Mouse (Mus musculus) midbrain, embryonic 11.5 days (tissue): ENCODE measurements at regions not wholly inside any gene's neighbourhood (a gene's known extent, or its start where the extent isn't known, plus 50 kb on each side); places are given as distances from the start of the nearest gene placed in this dataset. TPM values are rescaled to one million over a fixed set of nuclear protein-coding genes. Genes with fewer than 3 reads are reported as not detected.

Experiments used
- ATAC-seq: fragments of 200-750 bp; cut with Nextera tagmentation; 2 replicates; pipeline ENCODE4 v1.8.0; 2017; ENCODE audit warnings: moderate TSS enrichment, moderate library complexity; ENCODE audit not compliant: low FRiP score
- DNase-seq: peaks from one replicate; pipeline ENCODE4 v3.0.0; 2015; ENCODE audit warnings: low spot score; ENCODE audit errors: missing footprints
- H3K27ac ChIP-seq: fragments of 300-500 bp; sonication (generic); 2 replicates; pipeline ENCODE4 v1.5.1; 2014; ENCODE audit warnings: low read depth, low read length
- H3K27me3 ChIP-seq: fragments of 300-500 bp; sonication (generic); 2 replicates; pipeline ENCODE4 v1.6.1; 2014; ENCODE audit warnings: mild to moderate bottlenecking, low read length, moderate library complexity, mixed read lengths; ENCODE audit not compliant: control insufficient read depth, insufficient read depth
- H3K36me3 ChIP-seq: fragments of 300-500 bp; sonication (generic); 2 replicates; pipeline ENCODE4 v1.6.1; 2014; ENCODE audit warnings: mild to moderate bottlenecking, low read length, moderate library complexity, mixed read lengths; ENCODE audit not compliant: control insufficient read depth, insufficient read depth
- H3K4me1 ChIP-seq: fragments of 300-500 bp; sonication (generic); 2 replicates; pipeline ENCODE4 v1.6.1; 2014; ENCODE audit warnings: low read length; ENCODE audit not compliant: control insufficient read depth, insufficient read depth
- H3K4me2 ChIP-seq: fragments of 300-500 bp; sonication (generic); 2 replicates; pipeline ENCODE4 v1.6.1; 2014; ENCODE audit warnings: mild to moderate bottlenecking, moderate library complexity
- H3K4me3 ChIP-seq: fragments of 300-500 bp; sonication (generic); 2 replicates; pipeline ENCODE4 v1.5.1; 2014; ENCODE audit warnings: low read depth, low read length
- H3K9ac ChIP-seq: fragments of 300-500 bp; sonication (generic); 2 replicates; pipeline ENCODE4 v1.6.1; 2014; ENCODE audit warnings: low read length
- H3K9me3 ChIP-seq: fragments of 300-500 bp; sonication (generic); 2 replicates; pipeline ENCODE4 v1.6.1; 2016; ENCODE audit warnings: low read length; ENCODE audit not compliant: control insufficient read depth
- WGBS: fragments of 180-500 bp; shearing (Covaris S2); extraction: QIAGEN DNeasy Blood & Tissue Kit; methylation state at CpG from one replicate; pipeline ENCODE4 v1.1.7; 2014; 5-methylcytosine and 5-hydroxymethylcytosine counted together
- microRNA-seq: library from miRNA; unstranded; fragments of <30 nt; microRNA quantifications from one replicate; pipeline ENCODE4, GENCODE M21; 2017

GRCm38 (mm10) chr7:35886051-35886450 is 83.2 kb upstream of the Zfp507 start:
- no peak overlapping the region for H3K4me2 ChIP-seq
- H3K4me1 ChIP-seq, result no peaks in the 10 kb centered on the region
- H3K9ac ChIP-seq, result no peak overlapping the region
- no peak overlapping the region for H3K27ac ChIP-seq
- no peaks in the 10 kb centered on the region for H3K27me3 ChIP-seq
- 91% methylated on average over 11 of the region's 11 CpGs for WGBS
- no peak overlapping the region for H3K4me3 ChIP-seq
- ATAC-seq, result no peak
- no peak for DNase-seq
- H3K36me3 ChIP-seq, result no peaks in the 10 kb centered on the region
- no peaks in the 10 kb centered on the region for H3K9me3 ChIP-seq

DNA sequence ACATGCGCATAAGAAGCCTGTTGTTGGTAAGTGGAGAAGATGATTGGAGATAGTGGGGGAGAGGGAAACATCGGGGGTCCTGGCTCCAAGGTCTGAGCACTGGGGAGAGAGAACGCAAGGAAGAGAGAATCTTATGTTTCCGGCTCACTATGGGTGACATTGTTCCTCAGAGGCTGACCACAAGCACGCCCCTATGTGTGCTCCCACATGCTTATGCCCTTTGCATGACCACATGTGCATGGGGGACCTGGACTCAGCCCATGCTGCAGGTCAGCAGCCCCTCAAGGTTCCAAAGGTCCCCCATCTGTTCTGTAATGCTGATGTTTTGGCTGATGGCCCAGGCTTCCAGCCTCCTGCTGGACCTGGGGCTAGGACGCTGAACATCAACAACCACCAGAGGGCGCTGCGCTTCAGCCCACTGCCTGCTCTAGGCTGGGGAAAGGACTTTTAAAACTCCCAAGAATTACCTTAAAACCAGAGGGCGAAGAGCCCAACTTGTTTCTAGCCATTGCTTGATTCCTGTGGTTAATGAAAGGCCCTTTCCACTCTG is 77.0 kb upstream of the Zfp507 start:
- Histone ChIP-seq H3K36me3 (no peaks in the 10 kb centered on the region), H3K4me2 (no peak overlapping the region), H3K9me3 (no peaks in the 10 kb centered on the region), H3K27me3 (no peaks in the 10 kb centered on the region), H3K9ac (no peak overlapping the region), H3K4me1 (peaks cover 2% of the 10 kb centered on the region; the same call in 1 of the 2 replicates), H3K27ac (no peak overlapping the region), H3K4me3 (no peak overlapping the region)
- ATAC-seq, result 0 out of 2 replicates have a peak, but pooled peaks have one; percentile 65
- DNase-seq, result peak; percentile 95
- 53% methylated on average over 9 of the region's 9 CpGs for WGBS

DNA sequence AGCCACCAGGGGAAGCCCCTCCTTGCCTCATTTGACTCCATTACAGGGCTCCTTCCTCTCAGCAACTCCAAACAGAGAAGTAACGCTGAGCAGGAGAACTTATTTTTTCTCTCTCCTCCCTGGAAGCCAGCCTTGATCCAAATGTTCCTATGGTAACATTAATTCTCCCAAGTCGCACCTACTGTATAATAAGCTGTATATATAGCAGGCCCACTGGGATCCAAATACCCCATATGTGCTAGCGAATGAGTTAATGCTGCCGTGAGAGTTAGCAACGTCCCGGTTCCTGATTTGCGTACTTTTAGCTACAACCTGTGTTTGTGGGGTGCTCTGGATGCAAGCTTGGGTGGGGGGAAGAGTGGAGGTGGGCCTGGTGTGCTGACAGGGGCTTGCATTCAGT is 75.4 kb upstream of the Zfp507 start:
- Histone ChIP-seq H3K4me3 (no peak overlapping the region), H3K9me3 (no peaks in the 10 kb centered on the region), H3K9ac (no peak overlapping the region), H3K27ac (no peak overlapping the region), H3K36me3 (no peaks in the 10 kb centered on the region), H3K27me3 (no peaks in the 10 kb centered on the region), H3K4me2 (no peak overlapping the region), H3K4me1 (peaks cover 2% of the 10 kb centered on the region; the same call in 1 of the 2 replicates)
- no peak for ATAC-seq
- no peak for DNase-seq
- 83% methylated on average over 7 of the region's 7 CpGs for WGBS

GRCm38 (mm10) chr7:35861049-35861448 is 58.2 kb upstream of the Zfp507 start:
- Histone ChIP-seq H3K9me3 (no peaks in the 10 kb centered on the region), H3K9ac (no peak overlapping the region), H3K4me1 (no peaks in the 10 kb centered on the region), H3K36me3 (no peaks in the 10 kb centered on the region), H3K27me3 (no peaks in the 10 kb centered on the region), H3K4me3 (no peak overlapping the region), H3K4me2 (no peak overlapping the region), H3K27ac (no peak overlapping the region)
- DNase-seq (no peak), ATAC-seq (no peak)
- WGBS, result 83% methylated on average over 10 of the region's 10 CpGs

DNA sequence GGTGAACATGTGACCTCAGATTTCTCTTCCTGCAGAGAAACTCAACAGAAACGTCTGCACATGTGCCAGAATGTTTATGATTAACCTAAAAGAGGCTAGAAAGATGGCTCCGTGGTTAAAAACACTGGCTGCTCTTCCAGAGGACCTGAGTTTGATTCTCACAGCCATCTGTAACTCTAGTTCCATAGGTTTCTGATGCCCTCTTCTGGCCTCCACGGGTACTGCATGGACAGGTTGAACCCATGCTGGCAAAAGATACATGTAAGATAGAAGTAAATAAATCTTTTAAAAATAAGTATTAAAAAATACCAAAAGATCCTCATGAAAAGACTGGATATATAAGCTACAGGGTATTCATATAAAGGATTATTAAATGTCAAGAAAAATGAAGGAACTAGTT is 56.8 kb upstream of the Zfp507 start:
- DNase-seq (no peak), ATAC-seq (no peak)
- Histone ChIP-seq H3K27ac (no peak overlapping the region), H3K4me3 (no peak overlapping the region), H3K4me2 (no peak overlapping the region), H3K9ac (no peak overlapping the region), H3K36me3 (no peaks in the 10 kb centered on the region), H3K27me3 (no peaks in the 10 kb centered on the region), H3K9me3 (no peaks in the 10 kb centered on the region), H3K4me1 (no peaks in the 10 kb centered on the region)
- WGBS, result 27% methylated on average over 3 of the region's 3 CpGs

DNA sequence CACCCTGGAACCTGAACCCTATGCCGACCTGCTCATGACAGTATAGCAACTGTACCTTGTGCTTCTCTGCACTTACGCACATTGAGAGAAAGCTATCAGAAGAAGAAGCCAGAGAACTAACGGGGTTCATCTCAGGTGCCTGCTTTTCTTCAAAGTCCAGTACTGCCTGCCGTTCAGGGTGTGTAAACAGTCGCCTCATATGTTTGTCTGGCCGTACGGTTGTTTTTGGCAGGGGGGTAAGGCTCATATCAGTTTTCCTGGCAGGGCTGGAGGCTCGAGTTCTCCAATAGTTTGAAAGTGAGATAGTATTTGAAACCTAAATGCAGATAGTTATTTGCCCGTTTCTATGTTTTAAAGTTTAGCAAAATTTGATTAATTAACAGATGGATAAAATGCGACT is 54.9 kb upstream of the Zfp507 start:
- Histone ChIP-seq H3K4me2 (no peak overlapping the region), H3K9me3 (no peaks in the 10 kb centered on the region), H3K27ac (no peak overlapping the region), H3K9ac (no peak overlapping the region), H3K27me3 (no peaks in the 10 kb centered on the region), H3K4me1 (no peaks in the 10 kb centered on the region), H3K36me3 (no peaks in the 10 kb centered on the region), H3K4me3 (no peak overlapping the region)
- no peak for DNase-seq
- ATAC-seq, result no peak
- 88% methylated on average over 10 of the region's 10 CpGs for WGBS

Small RNAs in the stretch of these regions (microRNA-seq; reads per million reads assigned to microRNA genes)
- not detected for gene Gm23292
